Mouse (Mus musculus): ENCODE results near the gene Ccpg1.

DNA sequence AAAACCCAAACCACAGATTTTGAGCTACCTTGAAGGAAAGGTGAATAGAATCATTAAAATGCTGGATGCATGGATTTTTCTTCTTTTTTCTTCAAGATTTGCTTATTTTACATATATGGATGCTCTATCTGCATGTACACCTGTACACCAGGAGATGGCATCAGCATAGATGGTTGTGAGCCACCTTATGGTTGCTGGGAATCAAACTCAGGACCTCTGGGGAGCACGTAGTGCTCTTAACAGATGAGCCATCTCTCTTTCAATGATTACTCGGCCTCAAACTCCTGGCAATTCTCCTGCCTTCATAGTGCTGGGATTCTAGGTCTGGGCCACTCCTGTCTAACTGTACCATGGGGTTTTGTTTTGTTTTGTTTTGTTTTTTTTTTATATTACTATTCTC lies 2.2 kb upstream of the Ccpg1 start:
- TF ChIP-seq EP300 (IDR thresholded peaks at IDR 0.05; ENCODE audit: insufficient read depth, low read depth, low read length) (no peak), POLR2A (IDR thresholded peaks at IDR 0.05; ENCODE audit: insufficient read depth, low read depth, low read length) (no peak)

Measured in heart, adult 2 months (tissue).